Mouse (Mus musculus): ENCODE results near the gene Gna12. TPM values are rescaled to one million over a fixed set of nuclear protein-coding genes. Genes with fewer than 3 reads are reported as not detected.

Gene Gna12
- polyA plus RNA-seq, 2 experiments from 2014 or later, result 4.3 to 6.0 TPM

- no peak for ATAC-seq
Measured at GRCm38 (mm10) chr5:140794753-140795152, 35.5 kb downstream of the Gna12 start.

GRCm38 (mm10) chr5:140792233-140792632 lies 38.0 kb downstream of the Gna12 start:
- ATAC-seq, result no peak

GRCm38 (mm10) chr5:140790937-140791877 lies 39.0 kb downstream of the Gna12 start:
- peak; percentile 44 for ATAC-seq

- ATAC-seq, result peak; percentile 66
Measured at GRCm38 (mm10) chr5:140790392-140790791, 39.8 kb downstream of the Gna12 start.

- ATAC-seq, result no peak
Measured at GRCm38 (mm10) chr5:140789561-140789960, 40.7 kb downstream of the Gna12 start.

- no peak for ATAC-seq
Measured at GRCm38 (mm10) chr5:140785240-140785872, 44.9 kb downstream of the Gna12 start.

- no peak for ATAC-seq
Measured at GRCm38 (mm10) chr5:140784288-140784687, 45.9 kb downstream of the Gna12 start.

GRCm38 (mm10) chr5:140783577-140783976 lies 46.7 kb downstream of the Gna12 start:
- no peak for ATAC-seq

GRCm38 (mm10) chr5:140781886-140782572 lies 48.2 kb downstream of the Gna12 start:
- ATAC-seq, result no peak

GRCm38 (mm10) chr5:140781122-140781521 lies 49.1 kb downstream of the Gna12 start:
- no peak for ATAC-seq

- no peak for ATAC-seq
Measured at GRCm38 (mm10) chr5:140776968-140777367, 53.3 kb downstream of the Gna12 start.

- ATAC-seq, result no peak
Measured at GRCm38 (mm10) chr5:140775111-140775510, 55.1 kb downstream of the Gna12 start.

- peak; percentile 44 for ATAC-seq
Measured at GRCm38 (mm10) chr5:140772158-140772557, 58.1 kb downstream of the Gna12 start.

- peak; percentile 82 for ATAC-seq
Measured at GRCm38 (mm10) chr5:140771612-140772011, 58.6 kb downstream of the Gna12 start.

GRCm38 (mm10) chr5:140768333-140768732 lies 61.9 kb downstream of the Gna12 start:
- no peak for ATAC-seq

GRCm38 (mm10) chr5:140767704-140768141 lies 62.5 kb downstream of the Gna12 start:
- ATAC-seq, result no peak

- ATAC-seq, result no peak
Measured at GRCm38 (mm10) chr5:140766566-140766965, 63.7 kb downstream of the Gna12 start.

GRCm38 (mm10) chr5:140764921-140765613 lies 65.2 kb downstream of the Gna12 start:
- ATAC-seq, result peak; percentile 19

- peak; percentile 90 for ATAC-seq
Measured at GRCm38 (mm10) chr5:140762540-140762939, 67.7 kb downstream of the Gna12 start.

- no peak for ATAC-seq
Measured at GRCm38 (mm10) chr5:140758864-140759263, 71.4 kb downstream of the Gna12 start.

- ATAC-seq, result no peak
Measured at GRCm38 (mm10) chr5:140753223-140753622, 77.0 kb downstream of the Gna12 start.

- ATAC-seq, result no peak
Measured at GRCm38 (mm10) chr5:140752639-140753038, 77.6 kb downstream of the Gna12 start.

Data from CD4-positive, CD25-positive, alpha-beta regulatory T cell, adult 4 months (primary cell).